Mouse (Mus musculus) hindbrain, embryonic 14.5 days (tissue): Measurements from ENCODE around the gene Olfr322. TPM values are rescaled to one million over a fixed set of nuclear protein-coding genes. Genes with fewer than 3 reads are reported as not detected.
A peak's percentile ranks its signal among the peaks of the same experiment; 100 is the strongest.

Experiments used
- ATAC-seq: fragments of 200-750 bp; cut with Nextera tagmentation; 2 replicates; pipeline ENCODE4 v1.8.0; 2017; ENCODE audit warnings: moderate number of reproducible peaks, mild to moderate bottlenecking, moderate TSS enrichment, moderate library complexity; ENCODE audit not compliant: low FRiP score
- DNase-seq: peaks from one replicate; pipeline ENCODE4 v3.0.0-alpha.2; 2015; ENCODE audit warnings: low spot score
- H3K27ac ChIP-seq: fragments of 300-500 bp; sonication (generic); 2 replicates; pipeline ENCODE4 v1.5.1; 2014; ENCODE audit warnings: mild to moderate bottlenecking, moderate library complexity
- H3K27me3 ChIP-seq: fragments of 300-500 bp; sonication (generic); 2 replicates; pipeline ENCODE4 v1.6.1; 2014; ENCODE audit warnings: mild to moderate bottlenecking, low read length, mixed read lengths; ENCODE audit not compliant: control insufficient read depth, insufficient read depth
- H3K36me3 ChIP-seq: fragments of 300-500 bp; sonication (generic); replicated peaks from 2 replicates; pipeline ENCODE4 v1.6.1; 2014; ENCODE audit not compliant: control insufficient read depth, insufficient read depth
- H3K4me1 ChIP-seq: fragments of 300-500 bp; sonication (generic); replicated peaks from 2 replicates; pipeline ENCODE4 v1.6.1; 2014; ENCODE audit warnings: antibody characterized with exemption, low read length, mixed read lengths; ENCODE audit not compliant: control insufficient read depth, insufficient read depth
- H3K4me2 ChIP-seq: fragments of 300-500 bp; sonication (generic); replicated peaks from 2 replicates; pipeline ENCODE4 v1.6.1; 2014; ENCODE audit warnings: mild to moderate bottlenecking, moderate library complexity
- H3K4me3 ChIP-seq: fragments of 300-500 bp; sonication (generic); replicated peaks from 2 replicates; pipeline ENCODE4 v1.5.1; 2014; ENCODE audit warnings: mild to moderate bottlenecking, low read length
- H3K9ac ChIP-seq: fragments of 300-500 bp; sonication (generic); 2 replicates; pipeline ENCODE4 v1.6.1; 2014
- H3K9me3 ChIP-seq: fragments of 300-500 bp; sonication (generic); 2 replicates; pipeline ENCODE4 v1.6.1; 2016; ENCODE audit warnings: low read length; ENCODE audit not compliant: control insufficient read depth
- WGBS: fragments of 180-500 bp; shearing (Covaris S2); extraction: QIAGEN DNeasy Blood & Tissue Kit; methylation state at CpG from one replicate; pipeline ENCODE4 v1.1.7; 2014; 5-methylcytosine and 5-hydroxymethylcytosine counted together
- polyA plus RNA-seq: library from polyadenylated mRNA; unstranded; fragments of >200 nt; fragmentation: Nextera tagmentation; extraction: Ambion mirVana; gene quantifications from 2 replicates; pipeline ENCODE4 v1.2.1, GENCODE M21; 2014

Olfr322 gene
- not detected in 2 replicates for polyA plus RNA-seq

DNA sequence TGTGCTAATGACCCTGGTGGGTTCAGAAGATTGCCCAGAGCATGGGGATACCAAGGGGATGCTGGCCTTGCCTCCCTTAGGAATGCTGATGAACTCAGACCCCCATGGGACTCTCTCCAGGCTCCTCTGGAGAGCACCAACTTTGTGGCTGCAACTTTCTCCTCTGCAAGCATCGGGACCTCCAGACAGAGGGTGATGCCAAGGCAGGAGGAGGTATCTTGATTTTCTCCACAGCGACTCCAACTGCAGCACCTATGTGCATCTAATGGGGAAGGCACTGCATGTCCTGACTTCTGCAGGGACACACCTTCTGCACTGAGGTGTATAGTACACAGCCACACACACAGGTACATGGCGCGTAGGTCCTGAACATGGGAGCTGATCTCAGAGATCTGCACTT is at the start of gene Olfr322:
Olfr322 (plus strand) TSS at position 187 of the 400 bp plus-strand sequence.
- WGBS = 85% methylated on average over 4 of the region's 4 CpGs
- DNase-seq = no peak
- ATAC-seq = no peak
- Histone ChIP-seq H3K4me3 (no peak within 1 kb of the TSS), H3K27me3 (no peaks in the 10 kb centered on the region), H3K36me3 (no peaks in the 10 kb centered on the region), H3K9me3 (no peaks in the 10 kb centered on the region), H3K4me1 (no peaks in the 10 kb centered on the region), H3K27ac (no peak within 1 kb of the TSS), H3K4me2 (no peak within 1 kb of the TSS), H3K9ac (no peak within 1 kb of the TSS)

GRCm38 (mm10) chr11:58613359-58613758 is 45.2 kb upstream of the Olfr322 start:
- WGBS = 86% methylated on average over 3 of the region's 3 CpGs
- H3K4me2 ChIP-seq = no peak overlapping the region
- H3K4me1 ChIP-seq = no peaks in the 10 kb centered on the region
- H3K9me3 ChIP-seq = no peaks in the 10 kb centered on the region
- ATAC-seq (no peak), DNase-seq (no peak)
- H3K27ac ChIP-seq = no peak overlapping the region
- no peak overlapping the region for H3K4me3 ChIP-seq
- H3K27me3 ChIP-seq = no peaks in the 10 kb centered on the region
- H3K36me3 ChIP-seq = no peaks in the 10 kb centered on the region
- no peak overlapping the region for H3K9ac ChIP-seq

DNA sequence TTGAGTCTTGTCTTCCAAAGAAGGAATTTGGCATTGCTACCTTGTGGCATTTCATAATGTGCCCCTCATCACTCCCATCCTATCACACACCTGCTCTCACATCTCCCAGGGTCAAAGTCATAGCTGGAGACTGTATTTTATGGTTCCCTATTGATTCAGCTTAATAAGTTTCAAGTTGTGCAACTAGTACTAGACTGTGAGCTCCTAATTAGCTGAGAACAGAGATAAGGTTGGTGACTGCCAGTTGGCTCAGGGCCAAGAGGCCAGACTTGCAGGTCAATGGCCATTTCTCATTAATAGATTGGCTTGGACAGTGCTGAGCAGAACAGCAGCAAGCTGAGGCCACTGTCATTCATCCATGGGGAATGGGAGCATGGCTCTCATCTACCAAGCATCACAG is 44.1 kb upstream of the Olfr322 start:
- Histone ChIP-seq H3K9ac (no peak overlapping the region), H3K4me1 (no peaks in the 10 kb centered on the region), H3K27ac (no peak overlapping the region), H3K4me2 (no peak overlapping the region), H3K27me3 (no peaks in the 10 kb centered on the region), H3K4me3 (no peak overlapping the region), H3K9me3 (no peaks in the 10 kb centered on the region), H3K36me3 (no peaks in the 10 kb centered on the region)
- DNase-seq (no peak), ATAC-seq (no peak)

DNA sequence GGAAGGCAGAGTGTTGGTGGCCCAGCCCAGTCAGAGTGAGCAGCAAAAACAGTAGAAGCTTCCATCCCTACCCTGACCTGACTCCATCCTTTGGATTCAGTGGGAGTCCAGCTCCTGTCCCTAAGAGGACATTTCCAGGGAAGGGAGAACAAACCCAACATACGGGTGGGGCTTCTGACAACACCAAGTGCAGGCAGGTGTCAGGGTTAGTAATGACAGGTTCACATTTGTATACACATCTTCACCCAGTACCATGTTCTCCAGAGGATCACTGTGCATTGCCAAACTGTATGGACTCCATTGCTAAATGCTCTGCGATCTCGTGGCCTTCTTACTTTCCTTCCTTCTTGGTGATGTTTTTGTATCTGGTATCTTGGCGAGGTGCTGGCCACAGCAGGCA is 42.6 kb upstream of the Olfr322 start, which contains the start of gene 2210407C18Rik:
2210407C18Rik (minus strand) TSS at position 101 of the 400 bp plus-strand sequence.
- no peak within 1 kb of the TSS for H3K9ac ChIP-seq
- no peaks in the 10 kb centered on the region for H3K4me1 ChIP-seq
- no peak for DNase-seq
- no peak for ATAC-seq
- H3K36me3 ChIP-seq = no peaks in the 10 kb centered on the region
- no peak within 1 kb of the TSS for H3K27ac ChIP-seq
- H3K27me3 ChIP-seq = no peaks in the 10 kb centered on the region
- 89% methylated on average over 4 of the region's 4 CpGs for WGBS
- H3K9me3 ChIP-seq = no peaks in the 10 kb centered on the region
- no peak within 1 kb of the TSS for H3K4me2 ChIP-seq
- no peak within 1 kb of the TSS for H3K4me3 ChIP-seq

DNA sequence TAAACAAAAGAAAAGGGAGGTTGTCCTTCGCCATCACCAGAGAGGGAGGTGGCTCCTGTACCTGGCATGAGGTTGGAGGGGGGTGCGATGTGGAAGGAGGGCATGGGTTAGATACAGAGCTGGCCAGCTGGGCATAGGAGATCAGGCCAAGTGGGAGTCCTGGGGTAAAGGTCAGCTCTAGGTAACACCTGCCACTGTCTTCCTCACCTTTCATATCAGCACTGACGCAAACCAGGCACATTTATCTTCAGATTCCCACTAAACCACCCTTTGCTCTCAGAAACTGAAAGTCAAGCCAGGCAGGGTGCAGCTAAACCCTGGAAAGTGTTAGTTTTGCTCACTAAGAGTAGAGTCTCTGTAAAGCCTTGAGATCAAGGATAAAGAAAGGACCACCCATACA is 40.2 kb upstream of the Olfr322 start:
- Histone ChIP-seq H3K27ac (no peak overlapping the region), H3K36me3 (no peaks in the 10 kb centered on the region), H3K4me2 (no peak overlapping the region), H3K27me3 (no peaks in the 10 kb centered on the region), H3K9me3 (no peaks in the 10 kb centered on the region), H3K4me3 (no peak overlapping the region), H3K9ac (no peak overlapping the region), H3K4me1 (no peaks in the 10 kb centered on the region)
- no peak for DNase-seq
- 74% methylated on average over 3 of the region's 3 CpGs for WGBS
- no peak for ATAC-seq

DNA sequence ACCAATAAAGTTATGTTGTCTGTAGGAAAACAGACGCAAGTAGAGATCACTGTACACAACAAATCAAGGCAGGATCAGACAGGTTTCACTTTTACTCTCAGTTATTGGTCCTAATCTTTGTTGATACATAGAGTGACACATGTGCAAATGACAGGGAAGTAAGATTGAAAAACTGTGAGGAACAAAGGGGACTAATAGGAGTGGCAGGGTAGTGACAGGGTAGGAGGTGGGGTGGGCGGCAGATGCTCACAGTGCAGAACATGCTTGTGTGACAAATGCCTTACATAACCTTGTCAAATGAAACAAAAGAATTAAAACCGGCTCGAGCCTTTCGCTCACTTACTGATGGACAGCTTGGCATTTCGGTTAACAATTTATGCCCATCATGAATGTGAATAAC is 39.8 kb upstream of the Olfr322 start:
- H3K4me3 ChIP-seq = no peak overlapping the region
- no peak overlapping the region for H3K27ac ChIP-seq
- H3K27me3 ChIP-seq = no peaks in the 10 kb centered on the region
- H3K9me3 ChIP-seq = no peaks in the 10 kb centered on the region
- no peaks in the 10 kb centered on the region for H3K36me3 ChIP-seq
- no peak for DNase-seq
- 46% methylated on average over 6 of the region's 6 CpGs for WGBS
- H3K4me1 ChIP-seq = no peaks in the 10 kb centered on the region
- ATAC-seq = no peak
- no peak overlapping the region for H3K9ac ChIP-seq
- no peak overlapping the region for H3K4me2 ChIP-seq

DNA sequence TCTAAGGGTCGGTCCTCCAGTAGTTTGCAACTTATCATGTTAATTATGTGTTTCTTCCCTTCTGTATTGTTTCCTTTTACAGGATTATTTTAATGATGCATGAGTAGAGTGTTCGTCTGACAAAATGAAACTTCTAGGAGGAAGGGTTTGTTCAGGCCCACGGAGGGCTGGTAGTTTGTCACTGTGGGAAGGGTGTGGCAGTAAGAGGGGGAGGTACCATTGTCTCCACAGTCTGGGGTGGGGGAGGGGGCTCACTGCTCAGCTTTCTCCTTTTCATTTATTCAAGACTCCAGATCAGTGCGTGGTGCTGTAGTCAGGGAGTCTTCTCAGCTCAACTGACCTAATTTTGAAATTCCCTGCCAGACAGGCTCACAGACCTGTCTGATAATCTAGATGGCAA is 32.4 kb upstream of the Olfr322 start:
- DNase-seq (no peak), ATAC-seq (no peak)
- Histone ChIP-seq H3K36me3 (no peaks in the 10 kb centered on the region), H3K27me3 (no peaks in the 10 kb centered on the region), H3K4me3 (no peak overlapping the region), H3K9me3 (no peaks in the 10 kb centered on the region), H3K27ac (no peak overlapping the region), H3K4me2 (no peak overlapping the region), H3K9ac (no peak overlapping the region), H3K4me1 (no peaks in the 10 kb centered on the region)
- WGBS = 47% methylated on average over 4 of the region's 4 CpGs

DNA sequence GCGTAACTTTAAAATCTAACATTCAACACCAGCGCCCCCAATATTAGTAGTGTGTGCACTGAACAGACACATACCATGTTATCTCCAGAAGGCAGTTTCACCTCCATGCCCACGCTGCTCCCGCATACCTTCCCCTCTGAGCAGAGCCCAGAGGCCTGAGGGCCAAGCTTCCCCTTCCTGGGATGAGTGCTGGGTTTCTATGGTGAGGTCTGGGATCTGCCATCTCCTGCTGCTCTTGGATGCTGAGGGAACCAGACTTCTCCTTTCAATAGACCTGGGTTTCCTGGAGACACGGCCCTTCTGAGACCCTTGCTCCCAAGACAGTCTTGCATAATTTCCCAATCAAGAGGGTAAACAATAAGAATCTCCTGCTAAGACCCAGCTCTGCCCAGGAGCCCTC is 28.2 kb upstream of the Olfr322 start, which contains the start of gene Olfr323:
Olfr323 (minus strand) TSS at position 101 of the 400 bp plus-strand sequence.
- WGBS = 73% methylated on average over 5 of the region's 5 CpGs
- no peaks in the 10 kb centered on the region for H3K36me3 ChIP-seq
- H3K9me3 ChIP-seq = no peaks in the 10 kb centered on the region
- DNase-seq (no peak), ATAC-seq (no peak)
- no peaks in the 10 kb centered on the region for H3K27me3 ChIP-seq
- no peak within 1 kb of the TSS for H3K27ac ChIP-seq
- H3K9ac ChIP-seq = no peak within 1 kb of the TSS
- no peaks in the 10 kb centered on the region for H3K4me1 ChIP-seq
- no peak within 1 kb of the TSS for H3K4me2 ChIP-seq
- H3K4me3 ChIP-seq = no peak within 1 kb of the TSS

DNA sequence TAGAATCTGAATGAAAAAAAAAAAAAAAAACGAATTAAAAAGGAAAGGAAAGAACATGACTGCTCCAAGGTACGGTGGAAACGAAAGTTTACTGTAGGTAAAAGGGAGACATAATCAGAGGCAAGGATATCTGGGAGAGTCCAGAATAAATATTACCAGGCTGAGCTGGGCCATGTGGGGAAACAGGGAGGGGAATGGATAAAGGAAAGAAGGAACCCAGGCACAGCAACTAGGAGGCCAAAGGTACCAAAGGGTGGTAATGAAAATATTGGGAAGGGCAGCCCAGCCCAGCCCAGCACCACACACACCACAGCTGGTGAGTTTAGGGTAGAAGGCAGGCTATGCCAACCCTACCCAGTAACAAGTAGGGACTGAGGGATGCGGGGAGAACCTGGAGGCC is 23.7 kb upstream of the Olfr322 start:
- no peak for ATAC-seq
- Histone ChIP-seq H3K27me3 (peaks cover 1% of the 10 kb centered on the region; the same call in 1 of the 2 replicates), H3K4me1 (no peaks in the 10 kb centered on the region), H3K27ac (no peak overlapping the region), H3K9ac (no peak overlapping the region), H3K4me2 (no peak overlapping the region), H3K4me3 (no peak overlapping the region), H3K36me3 (no peaks in the 10 kb centered on the region), H3K9me3 (no peaks in the 10 kb centered on the region)
- no peak for DNase-seq
- WGBS = 67% methylated on average over 4 of the region's 4 CpGs

GRCm38 (mm10) chr11:58636376-58636977 is 22.1 kb upstream of the Olfr322 start:
- Histone ChIP-seq H3K27me3 (peaks cover 10% of the 10 kb centered on the region; the same call in 1 of the 2 replicates), H3K27ac (no peak overlapping the region), H3K36me3 (no peaks in the 10 kb centered on the region), H3K9me3 (no peaks in the 10 kb centered on the region), H3K4me2 (no peak overlapping the region), H3K9ac (no peak overlapping the region), H3K4me1 (peaks cover 8% of the 10 kb centered on the region), H3K4me3 (no peak overlapping the region)
- 23% methylated on average over 3 of the region's 4 CpGs for WGBS
- DNase-seq (peak; percentile 60), ATAC-seq (no peak)
